Mouse (Mus musculus) thymus, adult 2 months (tissue): ENCODE measurements around the gene Asna1. TPM values are rescaled to one million over a fixed set of nuclear protein-coding genes. Genes with fewer than 3 reads are reported as not detected.

ENCODE experiments used
- DNase-seq: peaks from one replicate; pipeline ENCODE4 v3.0.0; 2021
- H3K27ac ChIP-seq: fragments of 200-500 bp; 2 replicates; pipeline ENCODE4 v1.5.1; 2012; ENCODE audit warnings: low read length, control low read depth; ENCODE audit not compliant: control insufficient read depth, insufficient read depth
- H3K27me3 ChIP-seq: fragments of 200-500 bp; 2 replicates; pipeline ENCODE4 v1.6.1; 2012; ENCODE audit warnings: mild to moderate bottlenecking, low read length, moderate library complexity, mixed read lengths; ENCODE audit not compliant: control insufficient read depth, insufficient read depth
- H3K36me3 ChIP-seq: fragments of 200-500 bp; 2 replicates; pipeline ENCODE4 v1.6.1; 2012; ENCODE audit warnings: mild to moderate bottlenecking, low read length, moderate library complexity; ENCODE audit not compliant: control insufficient read depth, insufficient read depth
- H3K4me1 ChIP-seq: fragments of 200-500 bp; replicated peaks from 2 replicates; pipeline ENCODE4 v1.6.1; 2012; ENCODE audit warnings: low read length; ENCODE audit not compliant: control insufficient read depth, insufficient read depth
- H3K4me3 ChIP-seq: fragments of 200-500 bp; 2 replicates; pipeline ENCODE4 v1.5.1; 2012; ENCODE audit warnings: mild to moderate bottlenecking, low read length, control low read depth, moderate library complexity; ENCODE audit not compliant: control insufficient read depth, insufficient read depth
- CTCF ChIP-seq: fragments of 200-500 bp; IDR thresholded peaks from 2 replicates; pipeline ENCODE4 v1.5.1; 2012; ENCODE audit warnings: mild to moderate bottlenecking, control low read depth, low read length, moderate library complexity, borderline replicate concordance; ENCODE audit not compliant: control insufficient read depth, poor library complexity, insufficient read depth; ENCODE audit errors: extremely low read depth
- POLR2A ChIP-seq: fragments of 200-500 bp; IDR thresholded peaks from 2 replicates; pipeline ENCODE4 v1.6.1; 2012; ENCODE audit warnings: mild to moderate bottlenecking, low read length, control low read depth, moderate library complexity; ENCODE audit not compliant: control insufficient read depth, poor library complexity, insufficient read depth; ENCODE audit errors: extremely low read depth
- WGBS: fragments of 180-500 bp; shearing (Covaris S2); methylation state at CpG from one replicate; pipeline ENCODE4 v1.1.7; 2018; 5-methylcytosine and 5-hydroxymethylcytosine counted together
- polyA plus RNA-seq: library from polyadenylated mRNA; depleted of rRNA; stranded (reverse); fragments of >200 nt; gene quantifications from 2 replicates; pipeline ENCODE4 v1.2.3, GENCODE M21; 2012; rRNA removed

Asna1 gene
- polyA plus RNA-seq, 1 experiment: 152 TPM

GRCm38 (mm10) chr8:84970913-84971312 is 54.2 kb downstream of the Asna1 start:
- Histone ChIP-seq H3K27me3 (no peaks in the 10 kb centered on the region), H3K27ac (no peak overlapping the region), H3K4me1 (peaks cover 27% of the 10 kb centered on the region), H3K4me3 (no peak overlapping the region), H3K36me3 (no peaks in the 10 kb centered on the region)
- DNase-seq: no peak
- no peak for TF ChIP-seq CTCF
- 90% methylated on average over 5 of the region's 5 CpGs for WGBS

- Histone ChIP-seq H3K27me3 (no peaks in the 10 kb centered on the region), H3K4me3 (peak overlapping the region; percentile 74), H3K4me1 (peaks cover 26% of the 10 kb centered on the region), H3K36me3 (no peaks in the 10 kb centered on the region), H3K27ac (no peak overlapping the region)
- WGBS: 19% methylated on average over 21 of the region's 21 CpGs
- no peak for DNase-seq
- no peak for TF ChIP-seq CTCF
- no peak for TF ChIP-seq POLR2A
These were observed 54.8 kb downstream of the Asna1 start for GRCm38 (mm10) chr8:84970135-84970790.

- TF ChIP-seq CTCF (no peak), POLR2A (peak; percentile 72; the same call in 1 of the 2 replicates)
- no peaks in the 10 kb centered on the region for H3K27me3 ChIP-seq
- no peaks in the 10 kb centered on the region for H3K36me3 ChIP-seq
- peak; percentile 63 for DNase-seq
- under 1% methylated on average over 56 of the region's 56 CpGs for WGBS
- peak within 1 kb of the TSS; percentile 74 for H3K4me3 ChIP-seq
- no peak within 1 kb of the TSS for H3K27ac ChIP-seq
- H3K4me1 ChIP-seq: peaks cover 30% of the 10 kb centered on the region
These were observed 55.6 kb downstream of the Asna1 start, which contains the start of the genes Gm49661, Prdx2 and Rnaseh2a for GRCm38 (mm10) chr8:84969241-84970134. Gene Gm49661, minus strand, starts transcription at chr8:84969433. Gene Prdx2, plus strand, starts transcription at chr8:84969587. Gene Rnaseh2a, minus strand, starts transcription at chr8:84969767.

GRCm38 (mm10) chr8:84968650-84969049 is 56.4 kb downstream of the Asna1 start:
- Histone ChIP-seq H3K4me3 (no peak overlapping the region), H3K27me3 (no peaks in the 10 kb centered on the region), H3K27ac (no peak overlapping the region), H3K36me3 (no peaks in the 10 kb centered on the region), H3K4me1 (peaks cover 30% of the 10 kb centered on the region)
- TF ChIP-seq POLR2A: no peak
- no peak for TF ChIP-seq CTCF
- WGBS: 8% methylated on average over 2 of the region's 2 CpGs
- DNase-seq: no peak

Other genes starting within 250 kb of the Asna1 start
- gene Nfix, start 224.9 kb downstream of the Asna1 start, polyA plus RNA-seq: 17.7 and 18.2 TPM in 2 replicates
- gene Dand5, start 202.5 kb downstream of the Asna1 start, polyA plus RNA-seq: 2.2 TPM in 2 replicates
- gene Gadd45gip1, start 193.8 kb downstream of the Asna1 start, polyA plus RNA-seq: 52.9 and 60.6 TPM in 2 replicates
- gene Rad23a, start 184.6 kb downstream of the Asna1 start, polyA plus RNA-seq: 109 and 117 TPM in 2 replicates
- gene Calr, start 178.3 kb downstream of the Asna1 start, polyA plus RNA-seq: 182 and 186 TPM in 2 replicates
- 93.5 and 103 TPM in 2 replicates for gene Farsa, start 168.3 kb downstream of the Asna1 start, polyA plus RNA-seq
- 9.4 and 11.6 TPM in 2 replicates for gene Syce2, start 153.2 kb downstream of the Asna1 start, polyA plus RNA-seq
- gene Gcdh, start 131.4 kb downstream of the Asna1 start, polyA plus RNA-seq: 78.7 and 85.2 TPM in 2 replicates
- gene Klf1, start 123.4 kb downstream of the Asna1 start, polyA plus RNA-seq: 0.13 and 0.23 TPM in 2 replicates
- 16.4 and 23.8 TPM in 2 replicates for gene Dnase2a, start 116.7 kb downstream of the Asna1 start, polyA plus RNA-seq
- 0.35 and 0.36 TPM in 2 replicates for gene Mast1, start 87.9 kb downstream of the Asna1 start, polyA plus RNA-seq
- 0.13 and 0.17 TPM in 2 replicates for gene Rtbdn, start 78.3 kb downstream of the Asna1 start, polyA plus RNA-seq
- gene Gm49661, start 55.8 kb downstream of the Asna1 start, polyA plus RNA-seq: 4.3 TPM in 1 of 2 replicates, not detected in the other
- gene Prdx2, start 55.7 kb downstream of the Asna1 start, polyA plus RNA-seq: 162 and 183 TPM in 2 replicates
- gene Rnaseh2a, start 55.5 kb downstream of the Asna1 start, polyA plus RNA-seq: 69.4 and 76.1 TPM in 2 replicates
- 125 and 128 TPM in 2 replicates for gene Junb, start 46.6 kb downstream of the Asna1 start, polyA plus RNA-seq
- gene Hook2, start 34.7 kb downstream of the Asna1 start, polyA plus RNA-seq: 7.2 and 7.4 TPM in 2 replicates
- gene Best2, start 10.8 kb downstream of the Asna1 start, polyA plus RNA-seq: 0.66 and 0.67 TPM in 2 replicates
- gene Trir, start 1.5 kb upstream of the Asna1 start, polyA plus RNA-seq: 172 and 173 TPM in 2 replicates
- 138 and 144 TPM in 2 replicates for gene Tnpo2, start 11.6 kb upstream of the Asna1 start, polyA plus RNA-seq
- gene Fbxw9, start 34.8 kb upstream of the Asna1 start, polyA plus RNA-seq: 25.0 and 29.3 TPM in 2 replicates
- 1.4 TPM in 1 of 2 replicates, not detected in the other for gene Gm5741, start 42.7 kb upstream of the Asna1 start, polyA plus RNA-seq
- 105 TPM in 2 replicates for gene Dhps, start 46.5 kb upstream of the Asna1 start, polyA plus RNA-seq
- 123 and 141 TPM in 2 replicates for gene Wdr83os, start 55.5 kb upstream of the Asna1 start, polyA plus RNA-seq
- gene Wdr83, start 56.0 kb upstream of the Asna1 start, polyA plus RNA-seq: 51.9 and 56.3 TPM in 2 replicates
- 191 and 210 TPM in 2 replicates for gene Man2b1, start 58.0 kb upstream of the Asna1 start, polyA plus RNA-seq
- 0.12 and 0.22 TPM in 2 replicates for gene Zfp791, start 97.8 kb upstream of the Asna1 start, polyA plus RNA-seq
- not detected in 2 replicates for gene Cks1brt, start 126.6 kb upstream of the Asna1 start, polyA plus RNA-seq
- gene Olfr371, start 200.7 kb upstream of the Asna1 start, polyA plus RNA-seq: not detected in 2 replicates